Mouse (Mus musculus): ENCODE measurements around the gene Irf2bp1. TPM values are rescaled to one million over a fixed set of nuclear protein-coding genes. Genes with fewer than 3 reads are reported as not detected.

Gene Irf2bp1
- polyA plus RNA-seq, 1 experiment from 2014 or later: 27.9 TPM

- H3K4me2 ChIP-seq (ENCODE audit: low read depth, low read length): no peak within 1 kb of the TSS; the same call in 1 of the 2 replicates
- no peaks in the 10 kb centered on the region for H3K9me3 ChIP-seq (replicated peaks; ENCODE audit: control insufficient read depth, low read length)
- H3K36me3 ChIP-seq (replicated peaks; ENCODE audit: control insufficient read depth, insufficient read depth, low read depth, low read length): peaks cover 8% of the 10 kb centered on the region; the same call in 1 of the 2 replicates
- 24% methylated on average over 31 of the region's 33 CpGs for WGBS
- H3K4me3 ChIP-seq (ENCODE audit: low read depth, low read length): no peak within 1 kb of the TSS
- peak; percentile 78 for DNase-seq (ENCODE audit: low spot score)
- H3K27me3 ChIP-seq (ENCODE audit: control insufficient read depth, insufficient read depth, low read length): no peaks in the 10 kb centered on the region
- no peak within 1 kb of the TSS for H3K9ac ChIP-seq (replicated peaks; ENCODE audit: low read length)
- peak; percentile 36; the same call in 1 of the 2 replicates for ATAC-seq (replicated peaks; ENCODE audit: insufficient number of reproducible peaks, low FRiP score, low TSS enrichment, low read depth)
- no peak within 1 kb of the TSS for H3K27ac ChIP-seq (replicated peaks; ENCODE audit: low read depth, low read length)
- no peaks in the 10 kb centered on the region for H3K4me1 ChIP-seq (ENCODE audit: control insufficient read depth, insufficient read depth, low read length)
These were observed 50.4 kb downstream of the Irf2bp1 start, which contains the start of gene Rsph6a for GRCm38 (mm10) chr7:19054047-19054776. Gene Rsph6a (plus strand): TSS chr7:19054690.

DNA sequence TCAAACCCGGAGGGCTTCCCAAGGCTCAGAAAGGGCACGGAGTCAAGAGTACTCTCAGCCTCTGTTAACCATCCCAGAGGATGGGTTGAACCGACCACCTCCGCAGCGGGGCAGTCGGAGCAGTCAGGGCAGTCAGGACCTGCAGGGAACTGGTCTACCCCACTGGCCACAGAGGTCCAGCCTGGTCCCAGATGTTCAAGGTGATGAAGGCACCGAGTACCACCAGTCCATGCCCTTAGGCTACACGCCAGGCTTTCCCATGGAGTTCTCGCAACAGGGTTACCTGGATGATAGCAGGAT, 50.9 kb downstream of the Irf2bp1 start:
- no peak overlapping the region for H3K4me3 ChIP-seq (ENCODE audit: low read depth, low read length)
- DNase-seq (ENCODE audit: low spot score) (no peak), ATAC-seq (replicated peaks; ENCODE audit: insufficient number of reproducible peaks, low FRiP score, low TSS enrichment, low read depth) (no peak)
- H3K36me3 ChIP-seq (replicated peaks; ENCODE audit: control insufficient read depth, insufficient read depth, low read depth, low read length): peaks cover 3% of the 10 kb centered on the region; the same call in 1 of the 2 replicates
- H3K9me3 ChIP-seq (replicated peaks; ENCODE audit: control insufficient read depth, low read length): no peaks in the 10 kb centered on the region
- 69% methylated on average over 9 of the region's 9 CpGs for WGBS
- H3K27me3 ChIP-seq (ENCODE audit: control insufficient read depth, insufficient read depth, low read length): no peaks in the 10 kb centered on the region
- no peaks in the 10 kb centered on the region for H3K4me1 ChIP-seq (ENCODE audit: control insufficient read depth, insufficient read depth, low read length)
- no peak overlapping the region for H3K9ac ChIP-seq (replicated peaks; ENCODE audit: low read length)
- no peak overlapping the region for H3K27ac ChIP-seq (replicated peaks; ENCODE audit: low read depth, low read length)
- no peak overlapping the region; the same call in 1 of the 2 replicates for H3K4me2 ChIP-seq (ENCODE audit: low read depth, low read length)

DNA sequence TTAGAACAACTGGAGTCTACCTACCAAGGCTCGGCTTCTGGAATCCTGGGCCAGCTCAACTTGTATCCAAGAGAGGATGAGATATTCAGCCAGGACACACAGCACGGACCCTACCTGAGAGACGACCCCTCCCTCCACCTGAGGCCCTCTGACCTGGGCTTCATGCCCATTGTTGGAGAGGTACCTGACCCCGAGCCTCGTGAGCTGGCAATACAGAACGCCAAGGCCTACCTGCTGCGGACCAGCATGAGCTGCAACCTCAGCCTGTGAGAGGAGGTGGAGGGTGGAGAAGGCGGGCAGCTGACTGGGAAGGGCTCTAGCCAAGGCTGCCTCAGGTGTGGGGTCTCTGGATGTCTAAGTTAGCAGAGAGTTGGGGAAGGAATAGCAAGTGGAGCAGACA, 51.3 kb downstream of the Irf2bp1 start:
- DNase-seq (ENCODE audit: low spot score) (no peak), ATAC-seq (replicated peaks; ENCODE audit: insufficient number of reproducible peaks, low FRiP score, low TSS enrichment, low read depth) (no peak)
- Histone ChIP-seq H3K27me3 (ENCODE audit: control insufficient read depth, insufficient read depth, low read length) (no peaks in the 10 kb centered on the region), H3K4me3 (ENCODE audit: low read depth, low read length) (no peak overlapping the region), H3K9ac (replicated peaks; ENCODE audit: low read length) (no peak overlapping the region), H3K27ac (replicated peaks; ENCODE audit: low read depth, low read length) (no peak overlapping the region), H3K36me3 (replicated peaks; ENCODE audit: control insufficient read depth, insufficient read depth, low read depth, low read length) (peaks cover under 1% of the 10 kb centered on the region; the same call in 1 of the 2 replicates), H3K9me3 (replicated peaks; ENCODE audit: control insufficient read depth, low read length) (no peaks in the 10 kb centered on the region), H3K4me1 (ENCODE audit: control insufficient read depth, insufficient read depth, low read length) (no peaks in the 10 kb centered on the region), H3K4me2 (ENCODE audit: low read depth, low read length) (no peak overlapping the region)
- 90% methylated on average over 8 of the region's 8 CpGs for WGBS

Other genes starting within 250 kb of the Irf2bp1 start
- gene Psg19, start 205.5 kb upstream of the Irf2bp1 start, polyA plus RNA-seq (2014; fragmentation: Nextera tagmentation; extraction: Ambion mirVana): not detected in 2 replicates
- not detected in 2 replicates for gene Psg17, start 182.4 kb upstream of the Irf2bp1 start, polyA plus RNA-seq (2014; fragmentation: Nextera tagmentation; extraction: Ambion mirVana)
- gene Mill2, start 164.1 kb upstream of the Irf2bp1 start, polyA plus RNA-seq (2014; fragmentation: Nextera tagmentation; extraction: Ambion mirVana): 0.20 and 0.33 TPM in 2 replicates
- gene Pglyrp1, start 132.7 kb upstream of the Irf2bp1 start, polyA plus RNA-seq (2014; fragmentation: Nextera tagmentation; extraction: Ambion mirVana): 0.49 and 0.70 TPM in 2 replicates
- gene Ccdc61, start 93.6 kb upstream of the Irf2bp1 start, polyA plus RNA-seq (2014; fragmentation: Nextera tagmentation; extraction: Ambion mirVana): 22.6 and 26.5 TPM in 2 replicates
- gene Nova2, start 78.2 kb upstream of the Irf2bp1 start, polyA plus RNA-seq (2014; fragmentation: Nextera tagmentation; extraction: Ambion mirVana): 1.4 and 1.7 TPM in 2 replicates
- gene Nanos2, start 16.6 kb upstream of the Irf2bp1 start, polyA plus RNA-seq (2014; fragmentation: Nextera tagmentation; extraction: Ambion mirVana): not detected in 2 replicates
- gene Mypop, start 12.8 kb upstream of the Irf2bp1 start, polyA plus RNA-seq (2014; fragmentation: Nextera tagmentation; extraction: Ambion mirVana): 4.3 and 5.3 TPM in 2 replicates
- not detected in 2 replicates for gene Foxa3, start 19.5 kb downstream of the Irf2bp1 start, polyA plus RNA-seq (2014; fragmentation: Nextera tagmentation; extraction: Ambion mirVana)
- gene Sympk, start 20.3 kb downstream of the Irf2bp1 start, polyA plus RNA-seq (2014; fragmentation: Nextera tagmentation; extraction: Ambion mirVana): 34.8 and 36.3 TPM in 2 replicates
- gene Rsph6a, start 50.6 kb downstream of the Irf2bp1 start, polyA plus RNA-seq (2014; fragmentation: Nextera tagmentation; extraction: Ambion mirVana): not detected in 2 replicates
- gene Dmwd, start 72.2 kb downstream of the Irf2bp1 start, polyA plus RNA-seq (2014; fragmentation: Nextera tagmentation; extraction: Ambion mirVana): 17.2 and 17.7 TPM in 2 replicates
- 5.1 and 6.5 TPM in 2 replicates for gene Dmpk, start 79.8 kb downstream of the Irf2bp1 start, polyA plus RNA-seq (2014; fragmentation: Nextera tagmentation; extraction: Ambion mirVana)
- 10.0 and 10.5 TPM in 2 replicates for gene Six5, start 90.5 kb downstream of the Irf2bp1 start, polyA plus RNA-seq (2014; fragmentation: Nextera tagmentation; extraction: Ambion mirVana)
- gene Gm4969, start 114.3 kb downstream of the Irf2bp1 start, polyA plus RNA-seq (2014; fragmentation: Nextera tagmentation; extraction: Ambion mirVana): 2.4 TPM in 2 replicates
- gene Fbxo46, start 115.8 kb downstream of the Irf2bp1 start, polyA plus RNA-seq (2014; fragmentation: Nextera tagmentation; extraction: Ambion mirVana): 7.4 and 7.7 TPM in 2 replicates
- 9.4 and 9.7 TPM in 2 replicates for gene Qpctl, start 145.2 kb downstream of the Irf2bp1 start, polyA plus RNA-seq (2014; fragmentation: Nextera tagmentation; extraction: Ambion mirVana)
- 157 and 171 TPM in 2 replicates for gene Snrpd2, start 145.7 kb downstream of the Irf2bp1 start, polyA plus RNA-seq (2014; fragmentation: Nextera tagmentation; extraction: Ambion mirVana)
- gene Gipr, start 162.1 kb downstream of the Irf2bp1 start, polyA plus RNA-seq (2014; fragmentation: Nextera tagmentation; extraction: Ambion mirVana): 0.15 and 0.77 TPM in 2 replicates
- 2.1 and 2.3 TPM in 2 replicates for gene Eml2, start 172.4 kb downstream of the Irf2bp1 start, polyA plus RNA-seq (2014; fragmentation: Nextera tagmentation; extraction: Ambion mirVana)
- gene Gpr4, start 208.5 kb downstream of the Irf2bp1 start, polyA plus RNA-seq (2014; fragmentation: Nextera tagmentation; extraction: Ambion mirVana): 1.4 and 1.8 TPM in 2 replicates
- gene Opa3, start 224.3 kb downstream of the Irf2bp1 start, polyA plus RNA-seq (2014; fragmentation: Nextera tagmentation; extraction: Ambion mirVana): 39.5 and 45.5 TPM in 2 replicates

Data from embryonic facial prominence, embryonic 11.5 days (tissue).